Mouse (Mus musculus) small intestine, adult 2 months (tissue): ENCODE data around the gene Omg. TPM values are rescaled to one million over a fixed set of nuclear protein-coding genes. Genes with fewer than 3 reads are reported as not detected.

ENCODE experiments used
- H3K27ac ChIP-seq: fragments of 200-500 bp; 2 replicates; pipeline ENCODE4 v1.5.1; 2012; ENCODE audit warnings: low read depth, low read length, control low read depth, inconsistent platforms; ENCODE audit not compliant: insufficient read depth
- H3K27me3 ChIP-seq: fragments of 200-500 bp; 2 replicates; pipeline ENCODE4 v1.6.1; 2012; ENCODE audit warnings: mild to moderate bottlenecking, moderate library complexity, low read length, inconsistent platforms; ENCODE audit not compliant: control insufficient read depth, insufficient read depth
- H3K36me3 ChIP-seq: fragments of 200-500 bp; 2 replicates; pipeline ENCODE4 v1.6.1; 2012; ENCODE audit warnings: mild to moderate bottlenecking, low read length, control low read depth, inconsistent platforms; ENCODE audit not compliant: control insufficient read depth, insufficient read depth
- H3K4me1 ChIP-seq: fragments of 200-500 bp; 2 replicates; pipeline ENCODE4 v1.6.1; 2012; ENCODE audit warnings: low read length, inconsistent platforms, mixed read lengths; ENCODE audit not compliant: control insufficient read depth, insufficient read depth, insufficient read length
- H3K4me3 ChIP-seq: fragments of 200-500 bp; 2 replicates; pipeline ENCODE4 v1.5.1; 2012; ENCODE audit warnings: low read depth, mild to moderate bottlenecking, control low read depth, inconsistent platforms, low read length, moderate library complexity
- CTCF ChIP-seq: fragments of 200-500 bp; IDR thresholded peaks from 2 replicates; pipeline ENCODE4 v1.5.1; 2012; ENCODE audit warnings: low read depth, mild to moderate bottlenecking, control low read depth, inconsistent platforms, low read length, moderate library complexity, mixed read lengths; ENCODE audit not compliant: insufficient replicate concordance, insufficient read length; ENCODE audit errors: extremely low read depth
- POLR2A ChIP-seq: fragments of 200-500 bp; IDR thresholded peaks from 2 replicates; pipeline ENCODE4 v1.6.1; 2012; ENCODE audit warnings: low read depth, mild to moderate bottlenecking, control low read depth, inconsistent platforms, low read length, moderate library complexity
- WGBS: fragments of 180-500 bp; shearing (Covaris S2); methylation state at CpG from one replicate; pipeline ENCODE4 v1.1.7; 2018; 5-methylcytosine and 5-hydroxymethylcytosine counted together
- polyA plus RNA-seq: library from polyadenylated mRNA; depleted of rRNA; stranded (reverse); fragments of >200 nt; gene quantifications from 2 replicates; pipeline ENCODE4 v1.2.3, GENCODE M21; 2012

Omg gene
- polyA plus RNA-seq, 1 experiment = not detected

DNA sequence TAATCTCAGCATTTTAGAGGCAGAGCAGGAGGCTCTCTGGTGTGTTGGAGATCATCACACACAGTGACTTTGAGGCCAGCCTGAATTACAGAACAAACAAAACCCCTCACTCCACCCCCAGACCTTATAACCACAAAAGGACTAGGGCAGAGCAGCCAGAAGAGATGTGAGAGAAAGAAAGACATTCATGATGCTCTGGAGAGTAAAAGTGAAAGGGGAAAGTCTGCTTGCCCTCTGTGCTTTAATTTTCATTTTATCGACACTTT is 20.4 kb upstream of the Omg start:
- Histone ChIP-seq H3K27ac (peak overlapping the region; percentile 78), H3K27me3 (no peaks in the 10 kb centered on the region), H3K4me1 (peaks cover 11% of the 10 kb centered on the region; the same call in 1 of the 2 replicates), H3K4me3 (no peak overlapping the region), H3K36me3 (0 out of 2 replicates have a peak, but pooled peaks cover 2% of the 10 kb centered on the region)
- no peak for TF ChIP-seq CTCF
- WGBS = 58% methylated on average over 1 of the region's 1 CpGs

- 82% methylated on average over 10 of the region's 10 CpGs for WGBS
- TF ChIP-seq POLR2A (no peak), CTCF (no peak)
- Histone ChIP-seq H3K27ac (peak within 1 kb of the TSS; percentile 78), H3K27me3 (no peaks in the 10 kb centered on the region), H3K4me3 (peak within 1 kb of the TSS; percentile 30), H3K4me1 (peaks cover 11% of the 10 kb centered on the region; the same call in 1 of the 2 replicates), H3K36me3 (0 out of 2 replicates have a peak, but pooled peaks cover 2% of the 10 kb centered on the region)
These were observed 19.9 kb upstream of the Omg start, which contains the start of gene Evi2b for GRCm38 (mm10) chr11:79523560-79524309. TSS of gene Evi2b (minus strand) at chr11:79523762.

DNA sequence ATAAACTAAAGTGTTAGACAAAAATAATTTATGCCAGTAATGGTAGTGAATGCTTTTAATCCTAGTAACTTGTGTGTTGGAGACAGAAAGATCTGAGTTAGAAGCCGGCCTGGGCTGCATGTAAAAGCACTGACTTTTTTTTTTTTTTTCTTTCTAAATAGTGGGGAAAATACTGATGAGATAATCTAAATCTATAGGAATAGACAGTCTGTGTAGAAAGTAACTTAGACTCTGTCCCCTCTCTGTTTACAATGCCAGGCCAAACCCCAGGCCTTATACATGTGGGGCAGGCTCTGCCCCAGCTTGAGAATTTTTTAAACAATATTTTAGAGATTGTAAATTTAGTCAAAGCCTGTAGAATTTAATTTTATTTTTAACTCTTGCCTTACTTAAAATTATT is 19.1 kb upstream of the Omg start:
- no peak for TF ChIP-seq POLR2A
- no peak for TF ChIP-seq CTCF
- H3K4me1 ChIP-seq = peaks cover 11% of the 10 kb centered on the region; the same call in 1 of the 2 replicates
- no peak overlapping the region for H3K4me3 ChIP-seq
- no peaks in the 10 kb centered on the region for H3K27me3 ChIP-seq
- H3K27ac ChIP-seq = no peak overlapping the region
- 80% methylated on average over 1 of the region's 1 CpGs for WGBS
- 0 out of 2 replicates have a peak, but pooled peaks cover 2% of the 10 kb centered on the region for H3K36me3 ChIP-seq

GRCm38 (mm10) chr11:79521930-79522329 is 18.0 kb upstream of the Omg start:
- Histone ChIP-seq H3K27ac (no peak overlapping the region), H3K4me3 (no peak overlapping the region), H3K36me3 (peaks cover 4% of the 10 kb centered on the region; the same call in 1 of the 2 replicates), H3K4me1 (peaks cover 3% of the 10 kb centered on the region; the same call in 1 of the 2 replicates), H3K27me3 (no peaks in the 10 kb centered on the region)
- TF ChIP-seq CTCF (no peak), POLR2A (no peak)

DNA sequence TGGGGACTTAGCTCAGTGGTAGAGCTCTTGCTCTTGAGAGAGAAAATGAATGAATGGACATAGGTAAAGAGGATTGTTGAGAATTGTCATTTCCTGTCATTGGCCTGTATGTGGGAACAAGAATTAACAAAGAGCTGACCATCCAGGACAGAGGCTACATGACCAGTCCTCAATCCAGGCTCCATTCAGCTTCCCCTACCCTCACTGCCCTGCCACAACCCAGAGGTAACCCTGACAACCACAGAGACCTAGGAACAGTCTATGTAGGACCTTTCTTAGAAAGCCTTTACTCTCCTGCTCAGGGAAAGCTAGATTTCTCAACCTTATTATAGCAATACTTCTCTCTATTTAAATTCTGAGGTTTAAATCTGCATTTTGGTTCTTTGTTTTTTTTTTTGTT is 16.9 kb upstream of the Omg start:
- H3K4me1 ChIP-seq = no peaks in the 10 kb centered on the region
- peaks cover 3% of the 10 kb centered on the region; the same call in 1 of the 2 replicates for H3K36me3 ChIP-seq
- TF ChIP-seq POLR2A = no peak
- no peak for TF ChIP-seq CTCF
- H3K27ac ChIP-seq = 0 out of 2 replicates have a peak overlapping the region, but pooled peaks have one; percentile 12
- no peak overlapping the region for H3K4me3 ChIP-seq
- H3K27me3 ChIP-seq = no peaks in the 10 kb centered on the region

- H3K27ac ChIP-seq = no peak overlapping the region
- 53% methylated on average over 1 of the region's 1 CpGs for WGBS
- H3K4me3 ChIP-seq = no peak overlapping the region
- H3K4me1 ChIP-seq = no peaks in the 10 kb centered on the region
- no peaks in the 10 kb centered on the region for H3K27me3 ChIP-seq
- TF ChIP-seq POLR2A (no peak), CTCF (no peak)
- peaks cover 4% of the 10 kb centered on the region; the same call in 1 of the 2 replicates for H3K36me3 ChIP-seq
These were observed 16.0 kb upstream of the Omg start for GRCm38 (mm10) chr11:79519878-79520291.

DNA sequence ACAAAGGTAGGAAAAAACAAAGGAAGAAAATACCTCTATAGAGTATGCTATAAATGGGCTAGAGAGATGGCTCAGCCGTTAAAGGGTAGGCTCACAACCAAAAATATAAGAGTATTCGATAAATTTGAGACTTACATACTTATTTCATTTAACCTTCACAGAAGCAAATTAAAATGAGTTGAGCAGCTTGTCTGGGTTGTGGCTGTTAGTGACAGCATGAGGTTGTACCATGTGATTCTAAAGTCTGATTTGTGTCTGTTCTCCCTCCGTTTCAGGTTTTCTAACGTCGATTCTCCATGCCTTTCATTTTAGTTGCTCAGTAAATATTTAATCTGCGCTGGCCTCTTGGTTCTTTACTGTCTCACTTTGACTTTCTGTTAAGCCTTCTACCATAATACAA is 15.4 kb upstream of the Omg start:
- Histone ChIP-seq H3K27me3 (no peaks in the 10 kb centered on the region), H3K4me1 (no peaks in the 10 kb centered on the region), H3K4me3 (no peak overlapping the region), H3K36me3 (peaks cover 4% of the 10 kb centered on the region; the same call in 1 of the 2 replicates), H3K27ac (no peak overlapping the region)
- no peak for TF ChIP-seq POLR2A
- no peak for TF ChIP-seq CTCF
- 72% methylated on average over 6 of the region's 6 CpGs for WGBS
